Mouse (Mus musculus) midbrain, embryonic 15.5 days (tissue): ENCODE measurements at regions not wholly inside any gene's neighbourhood (a gene's known extent, or its start where the extent isn't known, plus 50 kb on each side); places are given as distances from the start of the nearest gene placed in this dataset.

Source experiments
- ATAC-seq: fragments of 200-750 bp; cut with Nextera tagmentation; replicated peaks from 2 replicates; pipeline ENCODE4 v1.8.0; 2017; ENCODE audit warnings: moderate TSS enrichment
- H3K27ac ChIP-seq: fragments of 300-500 bp; sonication (generic); 2 replicates; pipeline ENCODE4 v1.5.1; 2015; ENCODE audit warnings: mild to moderate bottlenecking, inconsistent platforms
- H3K27me3 ChIP-seq: fragments of 300-500 bp; sonication (generic); replicated peaks from 2 replicates; pipeline ENCODE4 v1.6.1; 2015; ENCODE audit warnings: inconsistent platforms
- H3K36me3 ChIP-seq: fragments of 300-500 bp; sonication (generic); replicated peaks from 2 replicates; pipeline ENCODE4 v1.6.1; 2015; ENCODE audit warnings: inconsistent platforms
- H3K4me1 ChIP-seq: fragments of 300-500 bp; sonication (generic); 2 replicates; pipeline ENCODE4 v1.6.1; 2015; ENCODE audit warnings: inconsistent platforms
- H3K4me2 ChIP-seq: fragments of 300-500 bp; sonication (generic); 2 replicates; pipeline ENCODE4 v1.6.1; 2015; ENCODE audit warnings: inconsistent platforms, mild to moderate bottlenecking, moderate library complexity
- H3K4me3 ChIP-seq: fragments of 300-500 bp; sonication (generic); 2 replicates; pipeline ENCODE4 v1.5.1; 2015; ENCODE audit warnings: mild to moderate bottlenecking, inconsistent platforms
- H3K9ac ChIP-seq: fragments of 300-500 bp; sonication (generic); 2 replicates; pipeline ENCODE4 v1.6.1; 2015; ENCODE audit warnings: mild to moderate bottlenecking, inconsistent platforms
- H3K9me3 ChIP-seq: fragments of 300-500 bp; sonication (generic); 2 replicates; pipeline ENCODE4 v1.6.1; 2016; ENCODE audit warnings: inconsistent platforms
- WGBS: fragments of 180-500 bp; shearing (Covaris S2); methylation state at CpG from one replicate; pipeline ENCODE4 v1.1.7; 2015; ENCODE audit warnings: mixed read lengths; 5-methylcytosine and 5-hydroxymethylcytosine counted together

GRCm38 (mm10) chr5:35176112-35176848 lies 70.7 kb upstream of the Lrpap1 start:
- H3K4me1 ChIP-seq = no peaks in the 10 kb centered on the region
- no peaks in the 10 kb centered on the region for H3K27me3 ChIP-seq
- H3K36me3 ChIP-seq = no peaks in the 10 kb centered on the region
- H3K4me2 ChIP-seq = no peak overlapping the region
- H3K9me3 ChIP-seq = no peaks in the 10 kb centered on the region
- no peak for ATAC-seq
- H3K27ac ChIP-seq = no peak overlapping the region
- WGBS = 56% methylated on average over 13 of the region's 13 CpGs
- no peak overlapping the region for H3K4me3 ChIP-seq
- no peak overlapping the region for H3K9ac ChIP-seq

- no peak overlapping the region for H3K4me2 ChIP-seq
- H3K27me3 ChIP-seq = no peaks in the 10 kb centered on the region
- no peaks in the 10 kb centered on the region for H3K4me1 ChIP-seq
- no peaks in the 10 kb centered on the region for H3K9me3 ChIP-seq
- ATAC-seq = no peak
- H3K4me3 ChIP-seq = no peak overlapping the region
- H3K36me3 ChIP-seq = no peaks in the 10 kb centered on the region
- H3K27ac ChIP-seq = no peak overlapping the region
- H3K9ac ChIP-seq = no peak overlapping the region
- 80% methylated on average over 4 of the region's 4 CpGs for WGBS
Observed at GRCm38 (mm10) chr5:35174318-35174717, 68.8 kb upstream of the Lrpap1 start.

- no peaks in the 10 kb centered on the region for H3K36me3 ChIP-seq
- no peaks in the 10 kb centered on the region for H3K27me3 ChIP-seq
- H3K4me2 ChIP-seq = no peak overlapping the region
- no peak overlapping the region for H3K4me3 ChIP-seq
- H3K9me3 ChIP-seq = no peaks in the 10 kb centered on the region
- 67% methylated on average over 3 of the region's 3 CpGs for WGBS
- no peak overlapping the region for H3K9ac ChIP-seq
- H3K4me1 ChIP-seq = no peaks in the 10 kb centered on the region
- ATAC-seq = no peak
- H3K27ac ChIP-seq = no peak overlapping the region
Observed at GRCm38 (mm10) chr5:35171336-35171735, 65.8 kb upstream of the Lrpap1 start.

GRCm38 (mm10) chr5:35170369-35171130 lies 65.0 kb upstream of the Lrpap1 start:
- H3K9me3 ChIP-seq = no peaks in the 10 kb centered on the region
- H3K4me1 ChIP-seq = no peaks in the 10 kb centered on the region
- H3K27ac ChIP-seq = no peak overlapping the region
- H3K4me2 ChIP-seq = no peak overlapping the region
- no peak overlapping the region for H3K9ac ChIP-seq
- H3K4me3 ChIP-seq = no peak overlapping the region
- H3K36me3 ChIP-seq = no peaks in the 10 kb centered on the region
- no peaks in the 10 kb centered on the region for H3K27me3 ChIP-seq
- WGBS = 80% methylated on average over 11 of the region's 11 CpGs
- ATAC-seq = no peak

GRCm38 (mm10) chr5:35169614-35170293 lies 64.2 kb upstream of the Lrpap1 start:
- Histone ChIP-seq H3K4me1 (no peaks in the 10 kb centered on the region), H3K27me3 (no peaks in the 10 kb centered on the region), H3K9ac (no peak overlapping the region), H3K27ac (no peak overlapping the region), H3K4me2 (no peak overlapping the region), H3K9me3 (no peaks in the 10 kb centered on the region), H3K36me3 (no peaks in the 10 kb centered on the region), H3K4me3 (no peak overlapping the region)
- 57% methylated on average over 7 of the region's 7 CpGs for WGBS
- ATAC-seq = no peak

- 76% methylated on average over 5 of the region's 5 CpGs for WGBS
- Histone ChIP-seq H3K9ac (no peak overlapping the region), H3K9me3 (no peaks in the 10 kb centered on the region), H3K4me2 (no peak overlapping the region), H3K27ac (no peak overlapping the region), H3K4me3 (no peak overlapping the region), H3K4me1 (no peaks in the 10 kb centered on the region), H3K36me3 (no peaks in the 10 kb centered on the region), H3K27me3 (no peaks in the 10 kb centered on the region)
- no peak for ATAC-seq
Observed at GRCm38 (mm10) chr5:35168853-35169252, 63.3 kb upstream of the Lrpap1 start.

GRCm38 (mm10) chr5:35168369-35168768 lies 62.8 kb upstream of the Lrpap1 start:
- no peak overlapping the region for H3K4me2 ChIP-seq
- no peak overlapping the region for H3K9ac ChIP-seq
- WGBS = 93% methylated on average over 6 of the region's 6 CpGs
- no peaks in the 10 kb centered on the region for H3K27me3 ChIP-seq
- no peaks in the 10 kb centered on the region for H3K4me1 ChIP-seq
- H3K27ac ChIP-seq = no peak overlapping the region
- no peak overlapping the region for H3K4me3 ChIP-seq
- no peak for ATAC-seq
- no peaks in the 10 kb centered on the region for H3K36me3 ChIP-seq
- H3K9me3 ChIP-seq = no peaks in the 10 kb centered on the region

- no peaks in the 10 kb centered on the region for H3K9me3 ChIP-seq
- no peak for ATAC-seq
- no peak overlapping the region for H3K4me2 ChIP-seq
- 82% methylated on average over 8 of the region's 8 CpGs for WGBS
- H3K4me1 ChIP-seq = no peaks in the 10 kb centered on the region
- no peak overlapping the region for H3K9ac ChIP-seq
- no peak overlapping the region for H3K27ac ChIP-seq
- no peaks in the 10 kb centered on the region for H3K36me3 ChIP-seq
- H3K27me3 ChIP-seq = no peaks in the 10 kb centered on the region
- no peak overlapping the region for H3K4me3 ChIP-seq
Observed at GRCm38 (mm10) chr5:35165993-35166392, 60.4 kb upstream of the Lrpap1 start.

- H3K27ac ChIP-seq = no peak overlapping the region
Observed at GRCm38 (mm10) chr5:35165459-35165858, 59.9 kb upstream of the Lrpap1 start.

GRCm38 (mm10) chr5:35162607-35163006 lies 57.0 kb upstream of the Lrpap1 start:
- Histone ChIP-seq H3K27me3 (no peaks in the 10 kb centered on the region), H3K36me3 (no peaks in the 10 kb centered on the region), H3K27ac (no peak overlapping the region), H3K9ac (no peak overlapping the region), H3K4me1 (0 out of 2 replicates have a peak, but pooled peaks cover 2% of the 10 kb centered on the region), H3K4me2 (no peak overlapping the region), H3K9me3 (no peaks in the 10 kb centered on the region), H3K4me3 (no peak overlapping the region)
- WGBS = 95% methylated on average over 4 of the region's 4 CpGs
- no peak for ATAC-seq

More at GRCm38 (mm10) chr5:35165459-35165858, 59.9 kb upstream of the Lrpap1 start:
- Histone ChIP-seq H3K4me2 (no peak overlapping the region), H3K4me1 (no peaks in the 10 kb centered on the region), H3K4me3 (no peak overlapping the region), H3K9ac (no peak overlapping the region), H3K9me3 (no peaks in the 10 kb centered on the region), H3K27me3 (no peaks in the 10 kb centered on the region), H3K36me3 (no peaks in the 10 kb centered on the region)
- ATAC-seq = no peak
- WGBS = 78% methylated on average over 2 of the region's 2 CpGs

GRCm38 (mm10) chr5:35162120-35162519 lies 56.6 kb upstream of the Lrpap1 start:
- Histone ChIP-seq H3K9me3 (no peaks in the 10 kb centered on the region), H3K27ac (no peak overlapping the region), H3K27me3 (no peaks in the 10 kb centered on the region), H3K4me3 (no peak overlapping the region), H3K4me1 (0 out of 2 replicates have a peak, but pooled peaks cover 2% of the 10 kb centered on the region), H3K36me3 (no peaks in the 10 kb centered on the region), H3K4me2 (no peak overlapping the region), H3K9ac (no peak overlapping the region)
- 82% methylated on average over 3 of the region's 3 CpGs for WGBS
- no peak for ATAC-seq
